9 mouse cellular contexts compared by ENCODE assay signal in the genomic region with DNA sequence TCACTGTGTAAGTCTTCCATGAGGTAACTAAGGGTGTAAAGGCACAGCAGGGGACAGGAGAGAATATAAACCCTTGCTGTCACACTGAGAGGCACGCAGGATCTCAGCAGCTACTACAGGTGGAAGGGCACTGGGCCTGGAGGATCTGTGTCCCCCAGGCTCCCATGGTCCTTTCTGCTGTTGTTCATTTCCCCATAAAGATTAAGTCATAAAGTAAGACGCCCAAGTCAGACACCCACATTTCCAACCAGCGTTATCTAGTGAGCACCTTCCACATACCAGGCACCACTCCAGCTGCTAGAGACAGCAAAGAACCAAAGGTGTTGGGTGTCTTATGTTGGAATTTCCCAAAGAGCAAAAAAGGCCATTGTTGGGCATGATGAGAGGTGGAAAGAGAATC.
"Had no signal": no experiment of that assay in that cellular context is flagged by ENCODE, and none has a peak within 500 bp of the region (broad histone marks: within the 10 kb centered on the region; RNA-seq: fewer than 3 reads in every experiment).

No protein-coding gene starts in this region.

- ATAC-seq: midbrain, embryonic 13.5 days; midbrain, embryonic 15.5 days had no signal

- DNase-seq: lung, adult 18-20 months; lung, embryonic 14.5 days; lung, postnatal 10 days; right cerebral cortex, postnatal 14 days; thymus, adult 2 months; thymus, postnatal 25 days; thymus, postnatal 4 days had no signal
